Mouse (Mus musculus) CD4-positive helper T cell, adult 2 months (primary cell): ENCODE results near the gene Cox4i1.
A peak's percentile ranks its signal among the peaks of the same experiment; 100 is the strongest.

Experiments
- DNase-seq: peaks from one replicate; pipeline ENCODE4 v3.0.0-alpha.2; 2012; ENCODE audit warnings: low read depth, missing footprints, low spot score

Cox4i1 gene

GRCm38 (mm10) chr8:120667561-120668373 lies at the start of gene Cox4i1, which contains the start of gene Gm27021:
TSS of gene Cox4i1 (plus strand) at chr8:120668222.
TSS of gene Gm27021 (minus strand) at chr8:120668079.
- peak; percentile 94 for DNase-seq

- DNase-seq, result no peak
Observed at GRCm38 (mm10) chr8:120619235-120620180, 48.5 kb upstream of the Cox4i1 start.

DNA sequence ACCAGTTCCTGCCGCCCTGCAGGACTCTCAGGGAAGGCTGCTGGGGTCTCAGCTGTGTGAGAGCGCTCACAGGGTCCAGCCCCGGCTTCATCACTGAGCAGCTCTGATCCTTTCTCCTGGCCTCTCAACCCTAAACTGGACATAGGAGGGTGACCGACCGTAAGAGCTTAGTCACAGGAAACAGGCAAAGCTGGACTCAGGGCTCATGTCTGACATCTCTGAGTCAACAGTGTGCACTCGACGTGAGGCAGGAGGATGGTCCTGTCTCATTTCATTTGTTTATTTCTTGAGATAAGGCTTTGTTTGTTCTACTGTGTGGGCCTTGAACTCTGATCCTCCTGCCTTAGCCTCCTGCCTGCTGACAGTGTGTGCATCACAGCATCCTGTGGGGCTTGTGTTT lies 47.6 kb upstream of the Cox4i1 start:
- no peak for DNase-seq

DNA sequence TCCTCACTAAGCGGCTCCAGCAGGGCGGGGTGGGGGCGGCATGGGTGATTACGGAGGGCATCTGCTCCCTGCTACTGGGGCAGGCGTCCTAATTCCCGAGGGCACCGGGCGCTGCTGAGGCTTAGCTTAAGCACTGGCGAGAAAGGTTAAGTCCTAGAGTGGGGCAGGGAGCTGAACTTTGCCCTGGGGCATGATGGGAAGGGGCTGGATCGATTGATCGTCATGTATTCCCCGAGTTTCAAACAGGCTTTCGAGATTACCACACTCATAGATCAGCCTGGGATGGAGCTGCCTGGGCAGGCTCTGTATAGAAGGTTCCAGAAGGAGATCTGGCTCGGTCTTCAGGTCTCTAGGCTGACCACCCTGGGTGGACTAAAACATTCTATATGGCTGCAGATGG lies 45.9 kb upstream of the Cox4i1 start:
- no peak for DNase-seq

- no peak for DNase-seq
Observed at GRCm38 (mm10) chr8:120623608-120624007, 44.4 kb upstream of the Cox4i1 start.

DNA sequence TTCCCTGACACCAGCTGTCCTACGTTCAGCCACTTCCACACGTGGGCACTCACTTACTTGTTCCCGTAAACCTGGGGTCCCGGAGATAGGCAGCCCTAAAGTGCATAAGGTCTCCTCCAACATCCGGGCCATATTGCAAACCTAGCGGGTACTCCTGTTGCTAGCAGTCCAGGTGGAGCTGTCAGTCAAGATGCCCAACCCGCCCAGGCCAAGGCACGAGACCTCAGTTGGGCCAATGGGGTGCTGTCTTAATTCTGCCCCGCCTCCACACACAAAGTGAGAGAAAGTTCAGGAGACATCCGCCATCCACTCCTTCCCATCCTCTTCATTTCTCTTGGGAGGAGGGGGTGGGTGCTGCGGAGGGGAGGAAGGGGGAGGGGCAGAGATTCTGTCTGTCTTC lies 41.6 kb upstream of the Cox4i1 start:
- no peak for DNase-seq

- no peak for DNase-seq
Observed at GRCm38 (mm10) chr8:120627298-120627697, 40.7 kb upstream of the Cox4i1 start.

- DNase-seq, result no peak
Observed at GRCm38 (mm10) chr8:120630031-120630430, 38.0 kb upstream of the Cox4i1 start.

DNA sequence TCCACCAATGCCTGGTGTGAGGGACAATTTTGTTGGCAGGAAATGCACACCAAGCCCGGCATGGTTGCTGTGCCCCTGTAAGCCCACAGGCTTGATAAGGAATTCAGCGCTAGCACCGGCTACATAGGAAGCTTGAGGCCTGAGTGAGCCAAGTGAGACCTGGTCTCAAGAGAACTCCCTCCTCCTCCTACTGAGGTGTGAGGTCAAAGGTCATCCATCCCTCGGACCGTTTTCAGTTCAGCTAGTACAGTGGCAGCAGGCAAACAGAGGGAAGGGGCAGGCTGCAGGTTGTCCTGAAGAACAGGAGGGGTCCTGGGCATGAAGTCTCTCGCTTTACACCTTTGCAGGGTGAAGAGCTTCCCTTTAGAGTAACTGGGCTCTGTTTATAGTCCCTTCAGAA lies 37.2 kb upstream of the Cox4i1 start:
- no peak for DNase-seq

GRCm38 (mm10) chr8:120631441-120632375 lies 36.3 kb upstream of the Cox4i1 start:
- DNase-seq, result no peak

GRCm38 (mm10) chr8:120632969-120633664 lies 34.9 kb upstream of the Cox4i1 start:
- no peak for DNase-seq

GRCm38 (mm10) chr8:120633665-120634271 lies 34.3 kb upstream of the Cox4i1 start:
- peak; percentile 12 for DNase-seq

DNA sequence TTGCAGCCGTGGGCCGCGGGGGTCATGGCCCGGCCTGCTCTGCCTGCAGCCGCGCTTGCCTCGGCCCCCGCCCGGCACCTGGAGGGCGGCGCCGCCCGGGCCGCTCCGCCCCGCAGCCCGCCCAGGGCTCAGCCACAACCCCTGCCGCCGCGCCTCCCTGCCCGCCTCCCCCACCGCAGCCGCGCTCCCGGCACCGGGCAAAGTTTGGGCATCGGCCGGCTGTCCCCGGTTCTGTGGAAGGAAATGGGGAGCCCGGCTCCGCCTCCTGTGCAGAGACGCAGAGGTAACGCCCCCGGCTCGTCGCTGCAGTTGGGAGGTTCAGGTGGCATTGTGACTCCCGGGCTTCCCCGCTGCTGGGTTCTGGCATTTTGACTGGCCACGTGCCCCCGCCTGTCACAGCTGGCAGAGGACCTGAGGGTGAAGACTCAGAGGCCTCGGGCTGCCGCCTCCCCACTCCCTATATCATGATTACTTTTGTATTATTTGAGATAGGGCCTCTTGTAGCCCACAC lies 33.6 kb upstream of the Cox4i1 start:
- DNase-seq, result peak; percentile 82

GRCm38 (mm10) chr8:120641245-120641644 lies 26.8 kb upstream of the Cox4i1 start:
- no peak for DNase-seq

DNA sequence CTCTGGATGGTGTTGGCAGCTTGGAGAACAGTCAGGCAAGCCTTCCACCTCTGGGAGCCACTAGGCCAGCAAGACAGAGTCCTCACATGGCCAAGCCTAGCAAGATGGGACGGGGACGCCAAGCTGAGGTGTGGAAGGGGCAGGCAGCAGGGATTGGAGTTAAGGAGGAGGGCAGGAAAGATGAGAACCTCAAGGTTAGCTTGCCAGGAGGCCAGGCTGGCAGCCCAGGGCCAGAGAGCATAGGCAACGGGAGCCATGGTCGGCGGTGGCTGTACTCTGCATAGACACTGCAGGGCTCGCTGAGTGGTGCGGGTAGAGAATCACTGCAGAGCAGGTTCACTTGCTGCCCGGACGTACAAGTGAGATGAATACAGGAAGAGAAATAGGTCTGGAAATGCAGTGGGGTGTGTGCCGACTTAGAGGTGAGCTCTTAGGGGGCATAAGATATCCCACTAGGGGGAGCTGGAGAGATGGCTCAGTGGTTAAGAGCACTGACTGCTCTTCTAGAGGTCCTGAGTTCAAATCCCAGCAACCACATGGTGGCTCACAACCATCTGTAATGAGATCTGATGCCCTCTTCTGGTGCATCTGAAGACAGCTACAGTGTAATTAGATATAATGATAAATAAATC lies 25.9 kb upstream of the Cox4i1 start:
- no peak for DNase-seq

DNA sequence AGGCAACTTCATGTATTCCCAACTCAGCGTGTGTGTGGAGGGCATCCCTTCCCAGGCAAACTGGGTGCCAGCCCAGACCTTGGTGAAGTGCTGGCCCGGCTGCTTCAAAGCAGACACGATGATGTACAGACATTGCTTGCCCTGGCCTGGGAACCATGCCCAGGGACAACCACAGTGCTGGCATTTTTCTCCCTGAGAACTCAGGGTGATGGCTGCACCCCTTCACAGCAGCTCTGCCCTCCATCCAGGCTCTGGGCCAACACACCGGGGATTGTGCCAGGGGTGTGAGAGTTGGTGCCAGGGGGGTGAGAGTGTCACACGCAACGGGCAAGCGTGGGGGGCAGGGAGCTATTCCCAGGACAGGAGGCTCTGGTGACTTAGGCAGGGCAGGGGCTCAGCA lies 23.4 kb upstream of the Cox4i1 start:
- no peak for DNase-seq

DNA sequence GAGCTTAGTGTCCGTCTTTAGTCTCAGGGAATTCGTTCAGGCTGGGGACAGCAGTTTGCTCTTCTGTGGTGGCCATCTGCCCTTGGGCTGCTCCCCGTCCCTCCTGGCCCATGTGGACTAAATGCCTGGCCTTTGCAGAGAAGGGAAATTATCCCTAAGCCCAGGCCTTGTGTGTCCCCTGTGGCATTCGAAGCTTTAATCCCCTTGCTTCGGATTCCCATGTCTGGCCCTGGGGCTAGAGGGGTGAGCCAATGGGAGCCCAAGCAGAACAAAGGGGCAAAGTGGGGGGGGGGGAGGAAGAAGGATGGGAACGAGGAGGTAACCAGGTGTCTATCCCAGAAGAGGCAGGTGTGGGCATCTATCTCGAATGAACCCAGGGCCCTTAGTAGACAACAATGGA lies 20.5 kb upstream of the Cox4i1 start, which contains the start of gene 1190005I06Rik:
Gene 1190005I06Rik, minus strand, starts transcription at position 101 of the 400 bp plus-strand sequence.
- DNase-seq, result no peak

DNA sequence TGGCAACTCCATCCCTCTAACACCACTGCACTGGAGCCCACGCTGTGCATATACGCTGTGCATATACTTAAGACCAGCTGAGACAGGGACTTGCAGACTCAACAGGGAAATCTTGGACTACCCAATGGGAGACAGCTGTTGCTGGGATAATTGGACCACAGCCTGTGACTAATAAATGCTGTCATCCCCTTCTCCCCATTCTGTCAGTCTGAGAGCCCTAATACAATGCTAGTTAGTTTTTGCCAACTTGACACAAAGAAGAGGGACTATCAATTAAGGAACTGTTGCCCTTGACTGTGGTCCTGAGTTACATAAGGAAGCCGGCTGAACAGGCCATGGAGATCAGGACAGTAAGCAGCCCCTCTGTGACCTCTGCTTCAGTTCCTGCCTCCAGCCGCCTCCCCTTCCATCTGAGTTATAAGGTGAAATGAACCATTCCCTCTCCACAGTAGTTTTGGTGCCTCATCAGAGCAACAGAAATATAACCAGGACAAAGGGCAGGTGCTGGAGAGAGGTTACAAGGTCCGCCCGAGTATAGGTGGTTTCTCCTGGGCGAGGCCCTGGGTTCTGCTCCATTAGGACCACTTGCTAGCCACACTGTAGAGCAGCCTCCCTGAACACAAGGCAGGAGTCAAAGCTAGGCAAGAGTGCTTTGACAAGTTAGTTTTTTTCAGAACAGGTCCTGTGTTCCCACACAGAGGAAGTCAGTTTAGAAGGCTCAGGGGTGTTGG lies 11.5 kb upstream of the Cox4i1 start:
- DNase-seq, result no peak

DNA sequence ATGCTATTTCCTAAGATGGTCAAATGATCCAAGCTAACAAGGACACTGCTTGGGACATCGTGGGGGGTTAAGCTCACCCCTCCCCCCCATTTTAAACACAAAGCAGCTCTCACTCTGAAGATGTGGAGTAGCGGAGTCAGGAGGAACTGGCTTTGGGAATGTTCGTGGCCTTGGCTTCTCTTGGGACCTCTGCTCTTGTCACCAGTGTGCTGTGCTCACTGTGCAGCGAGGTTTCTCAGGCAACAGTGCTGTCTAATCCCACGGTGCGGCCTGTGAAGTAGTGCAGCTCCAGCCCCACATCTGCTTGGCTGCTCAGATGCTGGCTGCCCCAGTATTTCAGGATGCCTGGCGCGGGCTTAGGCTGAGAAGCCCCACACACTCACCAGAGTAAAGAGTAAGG lies 10.6 kb upstream of the Cox4i1 start:
- DNase-seq, result no peak
